Mouse (Mus musculus) MEL (cell line): ENCODE results near the gene Scgb1b2.

Experiments used
- CTCF ChIP-seq, 3 experiments: IDR thresholded peaks in 2 of 3; conservative IDR thresholded peaks in 1 of 3; 2 replicates each; pipeline ENCODE4 v1.5.1; 2011 to 2012; ENCODE audit warnings: low read length in 3 of 3, low read depth in 2 of 3, mild to moderate bottlenecking in 2 of 3, improper control_type of control experiment in 1 of 3, inconsistent platforms in 1 of 3, mixed read lengths in 1 of 3, moderate library complexity in 1 of 3; ENCODE audit not compliant: control insufficient read depth in 1 of 3, insufficient read depth in 1 of 3, poor library complexity in 1 of 3, severe bottlenecking in 1 of 3
- EP300 ChIP-seq, 2 experiments: IDR thresholded peaks; 2 replicates each; pipeline ENCODE4 v1.6.1; 2011; ENCODE audit warnings: improper control_type of control experiment in 2 of 2, low read length in 2 of 2, low read depth in 1 of 2, mild to moderate bottlenecking in 1 of 2
- MAFK ChIP-seq: IDR thresholded peaks from 2 replicates; pipeline ENCODE4 v1.6.1; 2011; ENCODE audit warnings: low read depth, mild to moderate bottlenecking, low read length, improper control_type of control experiment, borderline replicate concordance
- MEF2A ChIP-seq: IDR thresholded peaks from 2 replicates; pipeline ENCODE4 v1.6.1; 2014; ENCODE audit warnings: low read depth, mild to moderate bottlenecking, inconsistent platforms, low read length, improper control_type of control experiment; ENCODE audit not compliant: poor library complexity, insufficient replicate concordance, severe bottlenecking; ENCODE audit errors: extremely low read depth
- MXI1 ChIP-seq: IDR thresholded peaks from 2 replicates; pipeline ENCODE4 v1.6.1; 2011; ENCODE audit warnings: mild to moderate bottlenecking, low read depth, low read length, improper control_type of control experiment
- POLR2A ChIP-seq, 2 experiments: IDR thresholded peaks; 2 replicates each; pipeline ENCODE4 v1.6.1; 2011 to 2012; ENCODE audit warnings: low read length in 2 of 2, mild to moderate bottlenecking in 2 of 2, control low read depth in 1 of 2, improper control_type of control experiment in 1 of 2, low read depth in 1 of 2, moderate library complexity in 1 of 2; ENCODE audit not compliant: control insufficient read depth in 1 of 2, insufficient read depth in 1 of 2, poor library complexity in 1 of 2
- POLR2AphosphoS2 ChIP-seq: IDR thresholded peaks from 2 replicates; pipeline ENCODE4 v1.6.1; 2011; ENCODE audit warnings: low read length, improper control_type of control experiment
- SIN3A ChIP-seq: IDR thresholded peaks from 2 replicates; pipeline ENCODE4 v1.6.1; 2012; ENCODE audit warnings: low read length, improper control_type of control experiment, inconsistent platforms
- TAL1 ChIP-seq: IDR thresholded peaks from 2 replicates; pipeline ENCODE4 v1.6.1; 2012; ENCODE audit warnings: mild to moderate bottlenecking, inconsistent platforms, low read length, moderate library complexity, mixed read lengths
- USF1 ChIP-seq: IDR thresholded peaks from 2 replicates; pipeline ENCODE4 v1.6.1; 2014; ENCODE audit warnings: low read depth, mild to moderate bottlenecking, inconsistent platforms, low read length, improper control_type of control experiment, moderate library complexity
- USF2 ChIP-seq, 2 experiments: IDR thresholded peaks; 2 replicates each; pipeline ENCODE4 v1.6.1; 2011 to 2012; ENCODE audit warnings: improper control_type of control experiment in 2 of 2, low read length in 2 of 2, borderline replicate concordance in 1 of 2, inconsistent platforms in 1 of 2, low read depth in 1 of 2, mild to moderate bottlenecking in 1 of 2; ENCODE audit not compliant: insufficient read depth in 1 of 2

DNA sequence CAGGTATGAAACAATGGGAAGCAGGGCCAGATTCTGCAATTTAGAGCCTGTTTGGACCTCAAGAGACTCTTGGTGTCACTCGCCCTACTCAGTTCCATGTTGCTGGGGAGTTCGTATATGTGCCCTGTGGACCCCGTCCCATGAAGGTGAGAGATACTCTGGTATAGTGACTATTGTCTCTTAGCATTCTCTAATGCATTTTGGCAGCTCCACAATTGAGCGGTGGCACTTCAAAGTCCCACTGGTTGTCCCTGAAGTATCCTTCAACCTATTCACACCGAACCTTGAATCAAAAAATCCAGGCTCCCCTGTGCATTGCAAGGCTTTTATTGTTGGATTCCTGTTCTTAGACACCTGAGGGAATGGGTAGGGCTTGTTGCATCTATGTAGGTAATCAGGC, 1.4 kb downstream of the Scgb1b2 start, which contains the start of gene Scgb2b2:
- TF ChIP-seq CTCF (IDR thresholded peaks at IDR 0.05 in 2 of 3, conservative IDR thresholded peaks at IDR 0.05 in 1 of 3; ENCODE audit: control insufficient read depth in 1 of 3, insufficient read depth in 1 of 3, low read depth in 2 of 3, low read length in 3 of 3, poor library complexity in 1 of 3, severe bottlenecking in 1 of 3) (no peak), POLR2AphosphoS2 (no peak), MXI1 (no peak), USF1 (no peak), EP300 (IDR thresholded peaks at IDR 0.05; ENCODE audit: low read depth in 1 of 2, low read length in 2 of 2) (no peak), TAL1 (no peak), POLR2A (IDR thresholded peaks at IDR 0.05; ENCODE audit: control insufficient read depth in 1 of 2, insufficient read depth in 1 of 2, low read depth in 1 of 2, low read length in 2 of 2, poor library complexity in 1 of 2) (no peak), USF2 (IDR thresholded peaks at IDR 0.05; ENCODE audit: borderline replicate concordance in 1 of 2, insufficient read depth in 1 of 2, low read depth in 1 of 2, low read length in 2 of 2) (no peak), MEF2A (no peak), MAFK (no peak), SIN3A (no peak)
